Mouse (Mus musculus) embryonic facial prominence, embryonic 14.5 days (tissue): ENCODE data around the gene Asb7. TPM values are rescaled to one million over a fixed set of nuclear protein-coding genes. Genes with fewer than 3 reads are reported as not detected.

Experiments used
- ATAC-seq: fragments of 200-750 bp; cut with Nextera tagmentation; 2 replicates; pipeline ENCODE4 v1.8.0; 2017; ENCODE audit warnings: low read depth, moderate number of reproducible peaks, moderate TSS enrichment
- DNase-seq: peaks from one replicate; pipeline ENCODE4 v3.0.0-alpha.2; 2015; ENCODE audit warnings: low spot score
- H3K27ac ChIP-seq: fragments of 300-500 bp; sonication (generic); replicated peaks from 2 replicates; pipeline ENCODE4 v1.5.1; 2014; ENCODE audit warnings: low read depth, mild to moderate bottlenecking, low read length, moderate library complexity
- H3K27me3 ChIP-seq: fragments of 300-500 bp; sonication (generic); replicated peaks from 2 replicates; pipeline ENCODE4 v1.6.1; 2014; ENCODE audit warnings: low read length; ENCODE audit not compliant: control insufficient read depth, insufficient read depth
- H3K36me3 ChIP-seq: fragments of 300-500 bp; sonication (generic); 2 replicates; pipeline ENCODE4 v1.6.1; 2014; ENCODE audit warnings: low read length, mixed read lengths; ENCODE audit not compliant: control insufficient read depth, insufficient read depth
- H3K4me1 ChIP-seq: fragments of 300-500 bp; sonication (generic); 2 replicates; pipeline ENCODE4 v1.6.1; 2014; ENCODE audit warnings: antibody characterized with exemption, low read length; ENCODE audit not compliant: control insufficient read depth, insufficient read depth
- H3K4me2 ChIP-seq: fragments of 300-500 bp; sonication (generic); 2 replicates; pipeline ENCODE4 v1.6.1; 2014; ENCODE audit warnings: low read depth, mild to moderate bottlenecking, low read length, moderate library complexity, mixed read lengths
- H3K4me3 ChIP-seq: fragments of 300-500 bp; sonication (generic); 2 replicates; pipeline ENCODE4 v1.5.1; 2014; ENCODE audit warnings: low read depth, mild to moderate bottlenecking, low read length
- H3K9ac ChIP-seq: fragments of 300-500 bp; sonication (generic); 2 replicates; pipeline ENCODE4 v1.6.1; 2014; ENCODE audit warnings: low read depth, mild to moderate bottlenecking, low read length, moderate library complexity, mixed read lengths
- H3K9me3 ChIP-seq: fragments of 300-500 bp; sonication (generic); 2 replicates; pipeline ENCODE4 v1.6.1; 2016; ENCODE audit warnings: low read length; ENCODE audit not compliant: control insufficient read depth
- WGBS: fragments of 180-500 bp; shearing (Covaris S2); extraction: QIAGEN DNeasy Blood & Tissue Kit; methylation state at CpG from one replicate; pipeline ENCODE4 v1.1.7; 2014; 5-methylcytosine and 5-hydroxymethylcytosine counted together
- polyA plus RNA-seq: library from polyadenylated mRNA; unstranded; fragments of >200 nt; fragmentation: Nextera tagmentation; extraction: Ambion mirVana; gene quantifications from 2 replicates; pipeline ENCODE4 v1.2.1, GENCODE M21; 2014

Gene Asb7
- polyA plus RNA-seq, 1 experiment from 2014 or later: 11.5 TPM

DNA sequence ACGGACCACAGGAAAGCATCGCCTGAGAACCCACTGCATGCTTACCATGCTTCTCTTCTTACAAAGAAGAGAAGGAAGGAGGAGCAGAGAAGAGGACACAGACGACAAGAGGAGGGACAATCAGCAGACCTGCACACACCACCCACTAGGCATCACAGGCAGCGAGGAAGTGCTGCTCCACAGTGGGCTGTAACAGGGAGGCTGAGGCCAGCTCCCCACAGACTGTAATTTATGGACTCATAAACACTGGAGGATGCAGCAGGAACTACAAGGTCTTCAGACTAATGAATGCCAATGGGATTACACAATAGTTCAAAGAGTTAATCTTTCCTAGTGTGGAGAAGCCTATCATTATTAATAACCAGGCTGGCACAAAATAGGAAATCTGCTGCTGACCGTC is 38.5 kb downstream of the Asb7 start:
- no peak overlapping the region for H3K27ac ChIP-seq
- H3K27me3 ChIP-seq: no peaks in the 10 kb centered on the region
- no peak overlapping the region for H3K9ac ChIP-seq
- DNase-seq (no peak), ATAC-seq (no peak)
- no peak overlapping the region for H3K4me2 ChIP-seq
- H3K36me3 ChIP-seq: peaks cover 36% of the 10 kb centered on the region
- H3K4me1 ChIP-seq: 0 out of 2 replicates have a peak, but pooled peaks cover 6% of the 10 kb centered on the region
- H3K4me3 ChIP-seq: no peak overlapping the region
- H3K9me3 ChIP-seq: no peaks in the 10 kb centered on the region
- 84% methylated on average over 5 of the region's 5 CpGs for WGBS

DNA sequence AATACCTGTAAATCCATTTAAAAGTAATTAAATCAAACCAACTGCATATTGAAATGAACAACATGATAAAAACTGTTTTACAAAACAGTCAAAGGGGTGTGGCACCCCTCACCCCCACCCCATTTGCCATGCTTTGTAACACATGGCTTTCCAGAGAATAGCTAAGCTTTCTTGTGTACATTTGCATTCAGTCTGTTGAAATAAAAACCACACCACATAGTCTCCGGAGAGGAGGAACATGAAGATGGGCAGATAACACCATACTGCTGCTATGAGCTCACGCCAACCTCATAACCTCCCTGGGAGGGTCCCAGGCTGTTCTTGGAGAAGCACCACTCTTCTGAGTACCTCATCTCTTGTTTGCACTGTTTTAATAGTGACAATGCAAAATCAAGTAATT is 40.2 kb downstream of the Asb7 start:
- Histone ChIP-seq H3K27me3 (no peaks in the 10 kb centered on the region), H3K9me3 (no peaks in the 10 kb centered on the region), H3K27ac (no peak overlapping the region), H3K36me3 (peaks cover 29% of the 10 kb centered on the region), H3K4me1 (0 out of 2 replicates have a peak, but pooled peaks cover 6% of the 10 kb centered on the region), H3K4me3 (no peak overlapping the region), H3K9ac (no peak overlapping the region), H3K4me2 (no peak overlapping the region)
- DNase-seq (no peak), ATAC-seq (no peak)
- 71% methylated on average over 2 of the region's 2 CpGs for WGBS

DNA sequence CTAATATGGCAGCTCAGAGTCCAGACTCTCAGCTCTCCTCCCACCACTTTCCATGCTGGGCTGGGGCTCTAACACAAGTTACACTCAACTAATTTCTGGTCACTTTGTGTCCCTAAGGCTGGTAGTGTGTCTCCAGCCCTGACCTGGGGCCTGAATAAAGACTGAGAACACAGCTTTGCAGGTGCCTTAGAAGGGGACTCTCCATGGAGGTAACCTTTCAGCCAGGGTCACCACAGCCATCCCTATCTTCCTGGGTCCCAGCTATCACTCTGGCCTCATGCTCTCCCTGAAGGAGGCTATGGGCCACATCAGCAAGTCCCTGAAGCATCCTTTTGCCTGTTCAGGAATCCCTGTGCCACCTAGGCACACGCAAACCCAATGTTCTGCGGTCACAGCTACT is 43.7 kb downstream of the Asb7 start:
- no peaks in the 10 kb centered on the region for H3K27me3 ChIP-seq
- no peak overlapping the region for H3K4me2 ChIP-seq
- no peak overlapping the region for H3K27ac ChIP-seq
- ATAC-seq (no peak), DNase-seq (no peak)
- H3K36me3 ChIP-seq: peaks cover 26% of the 10 kb centered on the region
- H3K4me1 ChIP-seq: 0 out of 2 replicates have a peak, but pooled peaks cover 6% of the 10 kb centered on the region
- no peaks in the 10 kb centered on the region for H3K9me3 ChIP-seq
- no peak overlapping the region for H3K4me3 ChIP-seq
- no peak overlapping the region for H3K9ac ChIP-seq
- 98% methylated on average over 2 of the region's 2 CpGs for WGBS

DNA sequence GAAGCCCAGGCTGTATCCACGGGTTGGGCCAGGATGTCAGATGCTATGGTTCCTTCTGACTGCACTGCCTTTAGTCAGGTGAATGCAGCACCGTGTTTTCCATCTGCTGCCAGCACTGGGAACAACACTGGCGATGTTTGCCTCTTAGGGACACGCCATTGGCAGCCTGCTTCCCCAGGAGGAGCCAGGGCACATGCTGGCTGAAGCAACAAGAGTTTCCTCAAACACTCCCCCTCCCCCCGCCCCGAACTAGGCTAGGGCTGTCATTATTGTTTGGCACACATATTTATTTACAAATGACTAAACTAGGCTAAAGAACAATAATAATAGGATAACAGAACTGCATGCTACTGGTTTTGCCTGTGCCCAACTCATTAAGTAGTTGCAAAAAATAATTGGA is 56.0 kb downstream of the Asb7 start:
- 74% methylated on average over 6 of the region's 6 CpGs for whole genome bisulfite sequencing
- Histone ChIP-seq H3K9ac (no peak overlapping the region), H3K4me2 (no peak overlapping the region), H3K27me3 (no peaks in the 10 kb centered on the region), H3K4me1 (no peaks in the 10 kb centered on the region), H3K36me3 (no peaks in the 10 kb centered on the region), H3K9me3 (no peaks in the 10 kb centered on the region), H3K27ac (no peak overlapping the region), H3K4me3 (no peak overlapping the region)
- DNase-seq (no peak), ATAC-seq (no peak)

DNA sequence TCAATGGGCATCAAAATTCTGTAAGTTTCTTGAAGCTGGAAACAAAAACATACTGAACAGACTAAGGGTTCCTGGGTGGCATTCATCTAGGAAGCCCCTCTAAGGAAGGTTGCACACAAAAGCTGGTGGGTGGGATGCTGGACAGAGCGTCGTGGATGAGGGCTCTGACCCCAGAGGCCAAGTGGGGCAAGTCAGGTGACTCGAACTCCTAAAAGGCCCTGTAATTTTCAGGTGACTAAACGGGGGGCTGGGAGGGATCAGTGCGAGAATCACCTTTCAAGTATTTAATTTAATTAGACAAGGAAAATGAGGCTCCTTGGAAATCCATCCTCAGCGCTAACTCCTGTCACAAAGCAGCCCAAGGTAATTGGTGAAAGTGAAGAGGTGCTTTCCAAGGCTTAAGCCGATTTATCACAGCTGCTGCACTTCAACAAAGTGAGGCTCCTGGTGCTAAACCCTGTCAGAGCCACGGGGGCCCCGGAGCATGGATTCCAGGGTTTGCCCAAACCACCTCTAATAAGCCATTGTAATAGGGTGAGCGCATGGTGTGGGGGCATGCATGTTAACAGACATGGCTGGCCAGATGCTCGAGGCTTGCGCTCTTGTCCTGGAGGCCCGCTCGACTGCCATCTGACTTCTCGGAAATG is 59.1 kb downstream of the Asb7 start:
- no peaks in the 10 kb centered on the region for H3K27me3 ChIP-seq
- no peaks in the 10 kb centered on the region for H3K9me3 ChIP-seq
- DNase-seq (peak; percentile 65), ATAC-seq (peak; percentile 93)
- H3K4me1 ChIP-seq: no peaks in the 10 kb centered on the region
- no peak overlapping the region for H3K27ac ChIP-seq
- H3K36me3 ChIP-seq: no peaks in the 10 kb centered on the region
- H3K4me2 ChIP-seq: no peak overlapping the region
- H3K4me3 ChIP-seq: no peak overlapping the region
- no peak overlapping the region for H3K9ac ChIP-seq
- 59% methylated on average over 15 of the region's 15 CpGs for WGBS

DNA sequence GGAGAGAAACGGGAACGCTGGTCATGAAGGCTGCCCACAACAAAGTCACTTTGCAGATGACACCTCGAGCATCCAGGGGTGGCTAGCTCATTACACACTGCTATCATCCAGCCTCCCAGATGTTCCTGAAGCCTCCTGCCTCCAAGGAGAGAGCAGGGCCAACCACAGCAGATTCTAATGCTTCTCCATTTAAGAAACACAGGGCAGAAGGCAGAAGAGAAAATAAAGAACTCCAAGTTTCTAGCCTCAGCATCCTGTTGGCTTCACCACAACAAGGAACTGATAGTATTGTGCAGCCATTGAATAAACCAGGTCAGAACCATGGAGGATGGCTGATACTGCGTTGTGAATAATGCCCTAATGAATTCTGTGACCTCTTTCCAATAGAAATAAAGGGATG is 60.0 kb downstream of the Asb7 start:
- no peak overlapping the region for H3K27ac ChIP-seq
- no peaks in the 10 kb centered on the region for H3K9me3 ChIP-seq
- no peaks in the 10 kb centered on the region for H3K27me3 ChIP-seq
- no peaks in the 10 kb centered on the region for H3K4me1 ChIP-seq
- H3K36me3 ChIP-seq: no peaks in the 10 kb centered on the region
- WGBS: 72% methylated on average over 4 of the region's 4 CpGs
- DNase-seq (no peak), ATAC-seq (no peak)
- no peak overlapping the region for H3K4me2 ChIP-seq
- H3K4me3 ChIP-seq: no peak overlapping the region
- no peak overlapping the region for H3K9ac ChIP-seq

DNA sequence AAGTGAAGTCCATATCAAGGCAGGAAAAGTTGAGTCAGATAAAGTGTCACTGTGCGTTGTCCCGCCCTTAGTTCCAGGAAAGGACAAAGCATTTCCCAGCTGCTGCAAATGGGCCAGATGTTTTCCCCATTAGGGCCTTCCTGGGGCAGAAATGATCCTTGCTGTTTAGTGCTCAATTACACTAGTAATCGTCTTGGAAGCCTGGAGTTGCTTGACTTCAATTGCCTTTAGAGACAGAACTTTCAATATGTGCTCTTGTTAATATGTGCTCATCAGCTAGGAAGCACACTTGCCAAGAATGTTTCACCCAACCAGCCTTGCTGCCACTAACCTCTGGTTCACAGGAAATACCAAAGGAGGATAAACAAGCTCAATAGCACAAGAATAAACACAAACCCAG is 66.0 kb downstream of the Asb7 start:
- H3K27ac ChIP-seq: no peak overlapping the region
- no peaks in the 10 kb centered on the region for H3K4me1 ChIP-seq
- no peaks in the 10 kb centered on the region for H3K36me3 ChIP-seq
- peak; percentile 43 for DNase-seq
- no peaks in the 10 kb centered on the region for H3K9me3 ChIP-seq
- no peak overlapping the region for H3K4me3 ChIP-seq
- no peak for ATAC-seq
- no peak overlapping the region for H3K9ac ChIP-seq
- 32% methylated on average over 3 of the region's 3 CpGs for WGBS
- no peaks in the 10 kb centered on the region for H3K27me3 ChIP-seq
- H3K4me2 ChIP-seq: no peak overlapping the region

DNA sequence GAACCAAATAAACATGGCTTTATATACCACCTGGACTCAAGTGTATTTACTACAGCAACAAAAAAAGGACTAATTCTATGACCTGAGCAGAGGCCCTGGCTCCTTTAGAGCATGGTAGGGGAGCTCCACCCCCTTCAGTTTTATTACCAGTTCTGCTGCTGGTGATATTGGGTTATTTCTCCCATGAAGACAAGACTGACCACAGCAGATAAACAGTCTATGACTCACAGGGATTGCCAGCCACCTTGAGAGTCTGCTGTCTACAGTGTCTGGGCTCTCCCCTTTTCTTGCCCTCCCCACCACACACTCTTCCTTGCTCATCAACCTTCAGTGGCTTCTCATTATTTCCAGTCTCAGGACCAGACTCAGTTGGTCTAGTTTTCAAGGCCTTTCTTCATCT is 87.5 kb downstream of the Asb7 start:
- DNase-seq (no peak), ATAC-seq (no peak)
- H3K9me3 ChIP-seq: no peaks in the 10 kb centered on the region
- H3K36me3 ChIP-seq: no peaks in the 10 kb centered on the region
- no peak overlapping the region for H3K27ac ChIP-seq
- H3K4me2 ChIP-seq: no peak overlapping the region
- H3K27me3 ChIP-seq: no peaks in the 10 kb centered on the region
- no peaks in the 10 kb centered on the region for H3K4me1 ChIP-seq
- no peak overlapping the region for H3K4me3 ChIP-seq
- no peak overlapping the region for H3K9ac ChIP-seq
